Mouse (Mus musculus): ENCODE data around the gene Foxp1.
A peak's percentile ranks its signal among the peaks of the same experiment; 100 is the strongest.

The Foxp1 gene

DNA sequence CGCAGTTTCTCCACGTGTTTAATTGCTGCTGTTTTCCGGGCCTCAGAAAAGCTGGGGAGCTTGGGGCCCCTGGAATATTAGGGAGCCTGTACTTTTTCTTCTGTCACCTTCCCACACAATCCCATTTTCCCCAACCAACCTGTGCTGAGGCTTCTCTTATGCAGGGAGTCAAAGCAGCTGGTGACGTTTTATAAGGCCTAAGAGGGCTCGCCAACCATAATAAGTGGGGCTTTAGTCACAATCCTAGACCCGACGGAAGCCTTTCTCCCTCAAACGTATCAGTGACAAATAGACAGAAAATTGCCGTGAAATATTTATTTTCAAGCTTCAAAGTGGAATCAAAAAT, 362.2 kb downstream of the Foxp1 start:
- DNase-seq (ENCODE audit: extremely low read depth, insufficient read length, low spot score) = no peak

DNA sequence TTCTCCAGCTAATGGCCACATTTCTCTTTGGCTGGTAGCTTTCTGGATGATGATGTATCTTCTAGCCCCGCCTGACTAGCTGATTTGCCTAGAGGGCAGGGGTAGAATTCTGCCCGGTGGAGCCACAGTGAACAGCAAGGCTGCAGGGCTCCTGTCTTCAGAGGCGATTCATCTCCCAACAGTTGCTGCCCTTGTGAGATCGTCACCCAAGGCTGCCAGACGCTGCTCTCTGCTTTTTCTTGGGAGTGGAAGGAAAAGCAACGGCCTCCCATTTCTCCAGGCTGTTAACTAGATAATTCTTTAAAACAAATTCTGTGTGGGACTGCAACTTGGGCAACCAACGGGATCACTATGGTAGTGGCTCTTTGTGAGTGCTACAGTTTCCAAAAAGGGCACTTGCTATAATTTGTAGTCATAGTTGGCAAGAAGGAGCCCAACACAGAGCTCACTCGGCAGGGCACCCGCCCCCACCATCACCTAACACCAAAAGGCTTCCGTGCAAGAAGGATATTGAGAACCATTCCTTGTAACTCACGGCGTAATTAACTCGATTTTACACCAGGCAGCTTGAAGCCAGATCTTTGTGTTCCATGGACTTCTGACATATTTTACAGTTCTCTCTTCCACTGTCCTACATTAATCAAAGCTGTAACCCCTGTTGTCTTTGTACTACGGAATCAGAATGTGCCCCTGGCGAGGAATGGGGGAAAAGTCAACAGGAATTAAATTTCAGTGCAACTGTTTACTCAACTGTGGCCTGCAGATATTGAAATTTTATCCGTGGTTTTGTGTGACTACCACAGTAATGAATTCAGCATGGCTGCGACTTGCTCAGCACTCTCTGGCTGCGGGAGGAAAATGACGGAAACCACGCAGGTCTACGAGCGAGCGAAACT, 362.8 kb downstream of the Foxp1 start:
- no peak for DNase-seq (ENCODE audit: extremely low read depth, insufficient read length, low spot score)

DNA sequence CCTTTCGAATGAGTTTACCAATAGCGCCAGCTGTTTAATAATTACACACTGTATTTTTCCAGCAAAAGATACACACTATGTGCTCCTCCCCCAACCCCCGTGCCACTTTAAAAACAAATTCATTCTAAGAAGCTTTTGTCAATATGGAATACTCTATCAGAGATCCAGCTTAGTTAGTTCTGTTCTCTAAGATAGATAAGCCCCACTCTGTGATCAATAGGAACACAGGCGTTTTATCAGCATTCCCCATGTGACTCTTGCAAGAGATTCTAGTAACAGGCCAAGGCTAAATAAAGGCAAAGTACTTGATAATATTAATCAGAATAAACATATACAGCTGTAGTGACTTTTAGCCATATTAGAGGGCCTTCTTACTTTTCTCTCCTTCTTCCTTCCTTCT, 368.8 kb downstream of the Foxp1 start:
- DNase-seq (ENCODE audit: extremely low read depth, insufficient read length, low spot score) = no peak

DNA sequence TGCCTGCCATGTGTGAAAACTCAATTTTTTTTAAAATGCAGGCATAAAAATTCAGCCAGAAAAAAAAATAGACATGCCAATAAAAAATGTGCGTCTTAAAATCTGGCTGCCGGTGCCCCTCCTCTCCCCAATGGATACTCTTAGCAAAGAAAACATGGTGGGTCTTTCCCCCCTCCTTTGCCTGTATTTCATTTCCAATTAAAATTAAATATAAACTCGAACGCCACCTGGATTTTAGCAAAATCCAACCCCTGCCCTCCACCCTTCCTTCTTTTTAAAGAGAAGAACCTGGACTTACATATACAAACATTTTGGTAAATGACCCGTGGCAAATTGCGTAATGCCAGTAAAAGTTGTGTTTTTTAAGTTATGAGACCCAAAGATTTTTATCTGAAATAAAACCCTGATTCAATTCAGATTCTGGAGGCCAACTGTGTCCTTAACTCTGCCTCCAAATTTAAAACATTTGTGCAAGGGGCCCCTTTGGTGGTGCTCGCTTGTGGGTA, 376.1 kb downstream of the Foxp1 start:
- no peak for DNase-seq (ENCODE audit: extremely low read depth, insufficient read length, low spot score)

DNA sequence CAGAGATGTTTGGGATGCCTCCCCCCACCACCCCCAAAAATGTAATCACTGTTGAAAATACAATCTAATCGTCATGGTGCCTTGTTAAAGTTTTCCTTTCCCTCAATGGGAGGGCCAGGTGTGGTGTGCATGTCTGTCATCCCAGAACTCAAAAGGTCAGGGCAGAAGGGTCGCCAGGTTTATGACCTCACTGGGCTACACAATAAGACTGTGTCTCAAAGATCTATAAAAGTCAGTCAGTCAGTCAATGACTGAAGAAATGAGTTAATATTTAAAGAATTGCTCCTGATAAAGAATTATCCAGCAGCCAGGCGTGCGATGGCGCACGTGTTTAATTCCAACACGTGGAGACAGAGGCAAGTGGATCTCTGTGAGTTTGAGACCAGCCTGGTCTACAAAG, 377.5 kb downstream of the Foxp1 start:
- DNase-seq (ENCODE audit: extremely low read depth, insufficient read length, low spot score) = no peak

DNA sequence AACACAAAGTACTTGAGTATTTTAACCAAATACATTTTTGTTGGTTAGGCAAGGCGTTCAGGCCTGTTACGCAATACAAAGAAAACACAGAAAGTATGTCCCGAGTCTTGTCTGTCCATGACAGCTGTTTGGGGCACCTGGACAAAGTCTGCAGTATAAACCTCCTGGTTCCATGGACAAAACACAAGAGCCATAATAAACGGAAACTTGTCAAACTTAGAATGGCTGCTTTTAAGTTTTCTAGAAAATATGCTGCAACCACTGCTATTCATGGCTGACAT, 378.8 kb downstream of the Foxp1 start:
- DNase-seq (ENCODE audit: extremely low read depth, insufficient read length, low spot score) = no peak

DNA sequence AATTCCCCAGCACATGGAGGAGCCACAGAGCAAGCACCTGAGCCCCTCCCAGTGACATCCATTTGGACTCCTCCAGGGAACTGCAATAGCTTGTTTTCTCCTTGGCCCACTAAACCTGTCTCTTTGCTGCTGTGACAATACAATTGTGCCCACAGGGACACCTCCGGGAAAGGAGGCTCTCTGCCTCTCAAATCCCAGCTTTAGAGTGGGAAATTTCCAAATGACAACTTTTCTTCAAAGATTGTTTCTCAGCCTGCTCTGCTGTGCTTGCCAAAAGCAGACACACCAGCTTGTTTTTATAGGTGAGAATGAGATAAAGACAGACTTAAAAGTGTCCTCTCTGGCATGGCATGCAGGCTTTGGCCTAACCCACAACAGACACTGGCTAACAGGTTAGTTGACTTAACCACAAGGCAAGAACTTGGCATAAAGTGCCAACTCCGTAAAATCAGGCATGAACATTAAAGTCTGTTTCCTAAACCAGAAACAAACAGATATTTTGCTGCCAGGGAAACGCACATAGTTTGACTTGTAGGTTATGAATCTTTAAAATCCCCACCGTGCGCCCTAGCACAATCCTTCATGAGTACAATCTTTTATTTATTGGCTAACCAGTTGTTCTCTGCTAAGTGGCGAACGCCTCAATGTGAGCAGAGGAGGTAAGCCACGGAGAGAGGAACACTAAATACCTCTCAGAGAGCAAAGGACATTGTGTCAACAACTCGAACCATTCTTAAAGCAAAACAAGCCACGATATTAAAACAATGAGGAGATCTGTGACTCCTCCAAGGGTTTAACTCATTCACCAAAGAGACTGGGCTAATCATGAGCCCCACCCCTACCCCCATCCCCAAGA, 379.4 kb downstream of the Foxp1 start:
- no peak for DNase-seq (ENCODE audit: extremely low read depth, insufficient read length, low spot score)

DNA sequence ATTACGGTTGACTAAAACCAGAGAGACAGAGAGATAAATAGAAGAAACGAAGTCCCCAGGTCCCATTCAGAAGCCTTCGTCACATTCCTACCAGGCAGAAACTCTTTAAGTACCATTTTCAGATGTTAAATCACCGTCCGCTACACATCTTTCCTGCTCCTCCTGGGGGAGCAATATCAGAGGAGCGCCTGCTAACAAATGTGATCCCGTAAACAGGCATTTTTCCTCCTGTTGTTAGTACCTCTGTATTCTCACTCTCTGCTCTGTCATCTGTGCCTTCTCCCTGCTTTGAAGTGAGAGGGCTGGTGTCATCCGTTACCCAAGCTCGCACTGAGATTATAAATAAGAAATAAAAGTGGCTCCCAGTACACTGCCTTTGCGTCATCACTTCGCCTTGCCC, 384.5 kb downstream of the Foxp1 start:
- no peak for DNase-seq (ENCODE audit: extremely low read depth, insufficient read length, low spot score)

DNA sequence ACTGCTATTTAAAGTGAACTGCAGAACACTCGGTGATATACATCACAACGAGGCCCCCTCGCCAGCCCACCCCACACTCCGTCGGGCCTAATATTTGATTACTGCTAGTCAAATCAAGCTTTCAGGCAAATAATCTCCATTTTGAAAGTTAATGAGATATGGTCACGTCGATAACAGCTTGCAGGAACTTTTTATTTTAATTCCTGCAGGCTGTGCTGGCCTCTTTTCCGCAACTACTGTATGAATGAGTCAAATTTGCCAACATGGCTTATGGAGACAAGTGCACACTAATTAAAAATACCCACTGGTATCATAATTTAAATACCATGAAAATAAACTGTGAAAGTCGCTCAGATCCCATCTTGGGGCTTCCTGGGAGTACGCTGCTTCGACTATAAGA, 385.4 kb downstream of the Foxp1 start:
- no peak for DNase-seq (ENCODE audit: extremely low read depth, insufficient read length, low spot score)

DNA sequence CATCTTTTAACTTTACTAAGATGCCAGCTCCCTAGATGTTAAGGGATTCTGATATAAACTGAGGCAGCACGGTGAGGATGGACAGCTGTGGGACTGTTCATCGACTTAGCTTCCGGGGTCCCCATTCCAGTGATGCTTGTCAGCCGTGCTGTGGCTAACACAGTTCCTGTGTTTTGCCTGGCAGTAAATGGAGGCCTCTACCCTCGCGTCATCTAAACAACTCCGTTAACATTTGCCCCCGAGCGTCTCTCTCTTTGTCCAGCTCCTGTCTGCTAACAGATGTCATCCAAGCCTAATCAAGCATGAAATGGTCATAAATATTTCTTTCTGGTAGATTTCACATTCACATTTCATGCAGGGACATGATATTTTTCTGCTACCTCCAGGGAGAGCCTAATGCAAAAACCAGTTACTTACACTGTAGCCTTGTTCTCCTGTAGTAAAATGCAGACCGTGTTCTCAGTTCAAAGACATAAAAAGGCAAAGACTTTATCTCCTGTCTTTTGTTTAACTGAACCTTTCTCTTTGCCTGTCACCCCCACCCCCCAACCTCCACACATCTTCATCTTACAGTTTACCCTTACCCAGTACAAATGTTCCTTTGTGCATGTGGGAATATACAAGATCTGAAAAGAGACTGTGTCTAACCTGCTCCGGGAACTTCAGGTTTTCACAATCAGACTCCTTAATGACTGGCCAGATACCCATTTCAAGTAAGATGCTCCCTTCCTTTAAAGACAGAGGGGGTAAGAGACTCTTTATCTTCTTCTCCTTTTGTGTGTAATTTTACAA, 386.4 kb downstream of the Foxp1 start:
- no peak for DNase-seq (ENCODE audit: extremely low read depth, insufficient read length, low spot score)

DNA sequence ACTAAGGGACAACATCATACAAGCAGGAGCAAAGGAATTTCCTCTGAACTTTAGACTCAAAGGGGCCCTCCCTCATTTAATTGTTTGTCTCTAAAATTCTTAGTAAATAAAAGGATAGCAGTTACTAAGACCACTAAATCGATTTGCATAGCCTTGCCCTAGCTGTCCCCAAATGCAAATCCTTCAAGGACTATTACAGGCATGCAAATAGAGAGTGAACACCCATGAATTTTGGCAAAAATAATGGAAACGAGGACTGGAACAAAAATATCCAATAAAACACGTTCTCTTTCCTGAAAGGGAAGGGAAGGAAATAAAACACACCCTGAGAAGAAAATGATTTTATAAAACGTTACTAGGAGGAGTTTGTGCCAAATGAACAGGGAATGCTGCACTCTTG, 390.7 kb downstream of the Foxp1 start:
- no peak for DNase-seq (ENCODE audit: extremely low read depth, insufficient read length, low spot score)

DNA sequence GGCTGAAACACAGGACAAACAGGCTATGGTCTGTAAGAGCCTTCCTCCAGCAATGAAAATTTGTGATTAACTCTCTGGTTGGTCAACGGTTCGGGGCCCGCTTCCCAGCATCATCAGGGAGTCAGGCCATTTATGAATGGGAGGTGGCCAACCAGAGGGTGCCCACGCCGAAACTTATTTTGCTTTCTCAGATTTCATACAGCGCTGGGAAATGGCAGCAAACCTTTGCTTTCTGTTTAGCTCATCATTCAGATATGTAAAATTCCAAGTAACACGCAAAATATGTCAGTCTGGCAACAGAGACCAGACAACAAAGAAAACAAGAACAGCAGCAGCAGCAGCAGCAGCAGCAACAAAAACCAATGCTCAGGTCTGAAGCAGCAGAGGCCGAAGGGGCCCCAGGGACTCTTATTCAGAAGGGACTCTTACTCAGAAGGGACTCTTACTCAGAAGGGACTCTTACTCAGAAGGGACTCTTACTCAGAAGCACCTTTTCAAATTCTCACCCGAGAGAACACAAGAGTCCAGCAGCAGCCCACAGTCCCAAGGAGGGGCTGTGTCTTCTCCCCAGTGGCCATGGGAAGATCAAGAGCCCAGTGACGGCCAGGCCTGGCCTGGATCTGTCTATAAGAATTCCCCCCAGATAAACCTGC, 391.6 kb downstream of the Foxp1 start:
- peak; percentile 17 for DNase-seq (ENCODE audit: extremely low read depth, insufficient read length, low spot score)

DNA sequence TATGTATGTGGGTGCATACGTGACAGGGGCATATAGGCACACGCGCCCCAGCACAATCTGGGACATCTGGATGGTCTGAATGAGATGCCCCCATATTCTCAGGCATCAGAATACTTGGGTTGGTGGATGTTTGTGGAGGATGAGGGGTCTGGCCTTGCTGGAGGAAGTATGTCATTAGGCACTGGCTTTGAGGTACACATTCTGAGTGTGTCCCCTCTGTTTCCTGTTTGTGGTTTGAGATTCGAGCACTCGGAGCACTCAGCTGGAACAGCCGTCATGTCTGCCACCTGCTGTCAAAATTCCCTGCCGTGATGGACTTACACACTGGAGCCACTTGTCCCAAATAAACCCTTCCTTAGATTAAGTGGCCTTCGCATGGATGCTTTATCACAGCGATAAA, 395.8 kb downstream of the Foxp1 start:
- DNase-seq (ENCODE audit: extremely low read depth, insufficient read length, low spot score) = no peak

DNA sequence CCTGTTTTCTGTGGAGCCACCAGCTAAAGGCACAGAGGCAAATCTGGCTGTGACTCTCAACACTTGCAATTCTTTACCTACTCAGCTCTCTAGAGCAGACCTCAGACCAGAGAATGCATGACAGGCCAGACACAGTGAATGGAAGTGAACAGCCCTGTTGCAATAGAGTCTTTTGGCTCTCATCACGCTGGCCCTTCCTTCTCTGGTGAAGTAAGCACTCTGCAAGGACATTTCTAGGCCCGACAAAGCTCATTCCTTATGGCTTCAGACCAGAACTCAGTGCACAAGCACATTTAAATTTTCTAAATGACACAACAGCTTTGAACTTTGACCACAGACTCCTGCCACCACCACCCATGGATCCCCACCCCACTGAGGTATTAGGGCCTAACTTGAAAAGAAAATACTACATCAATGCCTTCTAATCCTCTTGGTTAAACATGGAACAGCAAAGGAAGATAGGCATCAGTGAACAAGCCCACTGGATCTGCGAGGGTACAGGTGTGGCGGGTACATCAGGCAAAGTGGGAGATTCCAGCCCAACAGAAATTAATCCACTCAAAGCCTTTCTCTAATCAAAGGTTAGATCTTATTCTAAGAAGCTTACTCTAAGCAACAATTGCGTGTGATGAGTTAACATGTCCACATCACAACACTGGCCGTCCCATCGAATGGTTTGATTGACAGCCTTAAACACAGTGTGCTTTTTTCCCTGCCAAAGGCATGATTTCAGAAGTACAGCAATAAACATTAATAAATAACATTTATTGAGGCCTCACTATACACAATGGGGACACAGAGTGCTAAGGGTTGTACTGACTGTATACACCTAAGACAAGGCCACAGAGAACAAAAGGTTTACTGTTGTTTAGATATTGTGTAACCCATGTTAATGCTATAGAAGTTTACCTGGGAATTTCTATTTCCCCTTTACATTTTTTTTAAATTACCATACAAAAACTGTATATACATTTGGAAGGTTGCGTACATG, 401.4 kb downstream of the Foxp1 start:
- DNase-seq (ENCODE audit: extremely low read depth, insufficient read length, low spot score) = no peak

DNA sequence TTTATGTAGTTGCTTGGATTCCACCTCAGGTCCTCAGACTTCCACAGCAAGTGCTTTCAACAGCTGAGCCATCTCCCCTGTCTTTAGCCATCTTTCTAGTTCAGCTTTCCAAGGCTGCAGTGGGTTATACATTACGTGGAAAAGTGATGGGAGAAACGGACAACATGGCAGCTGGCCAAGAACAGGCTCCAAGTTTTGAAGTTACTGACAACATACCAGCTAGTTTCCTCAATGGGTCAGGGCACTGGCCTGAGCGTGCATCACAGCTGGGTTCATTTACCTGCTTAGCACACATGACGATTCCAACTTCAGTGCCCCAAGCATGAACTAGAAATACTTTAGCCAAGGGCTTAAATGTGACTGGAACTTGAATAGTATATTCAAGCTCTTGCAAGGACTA, 404.0 kb downstream of the Foxp1 start:
- DNase-seq (ENCODE audit: extremely low read depth, insufficient read length, low spot score) = no peak

DNA sequence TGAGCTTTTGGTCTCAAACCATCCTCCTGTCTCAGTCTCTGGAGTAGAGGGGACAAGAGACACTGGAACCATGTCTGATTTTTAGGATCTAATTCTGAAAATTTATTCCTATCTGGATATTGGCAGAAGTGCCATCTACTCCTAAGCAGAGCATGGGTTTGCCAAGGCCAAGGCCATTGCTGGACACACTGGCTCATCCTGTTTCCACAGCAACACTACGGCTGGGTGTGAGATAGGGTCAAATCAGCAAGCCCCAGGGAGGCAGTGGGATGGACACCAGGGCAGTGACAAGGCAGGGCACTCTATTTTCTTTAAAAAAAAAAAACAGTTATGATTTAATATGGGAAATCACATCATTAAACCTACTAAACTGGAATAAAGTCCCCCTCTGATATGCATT, 405.1 kb downstream of the Foxp1 start:
- no peak for DNase-seq (ENCODE audit: extremely low read depth, insufficient read length, low spot score)

DNA sequence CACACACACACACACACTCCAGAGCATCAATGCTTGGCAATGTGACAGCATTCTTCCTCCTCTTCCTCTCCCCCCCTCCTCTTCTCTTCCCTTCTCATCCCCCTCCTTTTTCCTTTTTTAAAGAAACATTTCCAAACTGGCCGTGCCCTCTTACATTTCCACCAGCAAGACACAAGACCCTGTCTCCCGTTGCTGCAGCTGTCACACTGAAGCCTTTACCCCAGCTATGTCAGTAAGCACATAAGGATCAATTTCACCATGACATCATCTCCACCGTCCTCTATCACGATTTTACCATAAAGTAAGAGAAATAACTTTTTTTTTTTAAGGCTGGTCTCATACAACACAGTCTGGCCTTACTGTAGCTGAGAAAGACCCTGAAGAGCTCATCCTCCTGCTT, 410.7 kb downstream of the Foxp1 start:
- no peak for DNase-seq (ENCODE audit: extremely low read depth, insufficient read length, low spot score)

DNA sequence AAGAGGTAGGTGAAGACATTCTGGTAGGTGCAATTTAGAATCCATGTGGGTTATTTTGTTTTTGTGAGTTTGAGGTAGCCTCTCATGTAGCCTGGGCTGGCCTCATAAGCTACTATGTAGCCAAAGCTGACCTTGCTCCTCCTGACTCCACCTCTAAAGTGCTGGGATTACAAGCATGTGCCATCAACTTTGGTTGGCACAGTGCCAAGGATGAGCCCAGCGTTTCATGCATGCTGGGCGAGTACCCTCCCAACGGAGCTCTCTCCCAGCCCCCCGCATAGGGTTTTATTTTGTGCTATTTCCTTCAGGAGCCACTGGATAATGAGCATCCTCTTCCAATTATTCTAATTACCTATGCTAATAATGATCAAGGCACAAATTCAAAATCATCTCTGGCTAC, 414.1 kb downstream of the Foxp1 start:
- no peak for DNase-seq (ENCODE audit: extremely low read depth, insufficient read length, low spot score)

DNA sequence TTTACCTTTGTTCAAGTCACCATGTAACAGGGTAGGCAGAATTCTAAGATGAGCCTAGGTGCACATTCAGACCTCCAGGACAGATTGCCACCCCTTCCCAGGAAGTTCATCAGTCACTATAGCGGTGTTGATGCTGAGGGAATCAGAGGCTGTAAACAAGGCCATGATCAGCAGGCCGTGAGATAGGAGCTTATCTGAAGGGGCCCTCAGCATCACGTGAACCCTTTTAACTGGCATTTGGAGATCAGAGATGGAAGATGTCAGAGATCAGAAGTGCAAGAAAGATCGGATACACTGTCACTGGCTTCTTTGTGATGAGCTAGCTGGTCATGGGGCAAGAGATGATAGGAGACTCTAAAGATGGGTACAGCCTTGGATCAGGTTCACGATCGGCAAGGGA, 414.8 kb downstream of the Foxp1 start:
- DNase-seq (ENCODE audit: extremely low read depth, insufficient read length, low spot score) = no peak

DNA sequence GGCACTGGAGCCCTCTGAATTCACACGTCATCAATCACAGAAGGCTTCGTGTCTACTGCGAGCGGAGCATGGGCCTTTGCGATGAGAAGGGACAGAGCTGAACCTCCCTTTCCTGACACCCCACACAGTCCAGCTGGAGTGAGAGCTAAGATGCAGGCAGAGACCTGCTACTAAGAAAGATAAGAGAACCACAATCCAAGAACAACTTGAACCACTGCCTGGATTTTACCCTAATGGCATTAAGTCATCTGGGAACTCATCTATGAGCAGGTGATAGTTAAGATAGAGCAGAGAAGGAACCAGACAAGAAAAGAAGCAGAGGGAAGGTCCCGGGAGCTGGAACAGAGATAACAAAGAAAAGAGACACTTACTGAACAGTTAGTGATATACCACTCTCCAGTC, 415.4 kb downstream of the Foxp1 start:
- DNase-seq (ENCODE audit: extremely low read depth, insufficient read length, low spot score) = no peak
